Mouse (Mus musculus): ENCODE measurements around the gene Pip5kl1. TPM values are rescaled to one million over a fixed set of nuclear protein-coding genes. Genes with fewer than 3 reads are reported as not detected.

The Pip5kl1 gene
- polyA plus RNA-seq, 2 experiments, result 0.43 to 1.9 TPM

GRCm38 (mm10) chr2:32576532-32576931, 1.9 kb downstream of the Pip5kl1 start:
- DNase-seq (ENCODE audit: low spot score), result no peak
- 88% methylated on average over 9 of the region's 9 CpGs for WGBS
- H3K4me3 ChIP-seq (replicated peaks; ENCODE audit: low read length), result no peak overlapping the region
- peaks cover 9% of the 10 kb centered on the region for H3K4me1 ChIP-seq (ENCODE audit: control insufficient read depth, insufficient read depth, low read length)
- no peak overlapping the region for H3K4me2 ChIP-seq (replicated peaks; ENCODE audit: low read depth, low read length, severe bottlenecking)
- TF ChIP-seq POLR2A (IDR thresholded peaks at IDR 0.05; ENCODE audit: borderline replicate concordance, extremely low read depth, insufficient read depth, insufficient read length), result no peak
- no peak overlapping the region for H3K27ac ChIP-seq (replicated peaks; ENCODE audit: low read depth, low read length)
- no peak for ATAC-seq (ENCODE audit: low FRiP score, low read depth)
- no peak overlapping the region for H3K9ac ChIP-seq (ENCODE audit: low read depth, low read length, severe bottlenecking)
- H3K36me3 ChIP-seq (ENCODE audit: control insufficient read depth, insufficient read depth, low read length), result peaks cover 4% of the 10 kb centered on the region
- H3K9me3 ChIP-seq (ENCODE audit: control insufficient read depth, low read length), result no peaks in the 10 kb centered on the region
- no peaks in the 10 kb centered on the region for H3K27me3 ChIP-seq (ENCODE audit: control insufficient read depth, insufficient read depth, low read length)

GRCm38 (mm10) chr2:32578146-32579046, 3.8 kb downstream of the Pip5kl1 start:
- H3K36me3 ChIP-seq (ENCODE audit: control insufficient read depth, insufficient read depth, low read length), result peaks cover under 1% of the 10 kb centered on the region; the same call in 1 of the 2 replicates
- H3K9me3 ChIP-seq (ENCODE audit: control insufficient read depth, low read length), result no peaks in the 10 kb centered on the region
- H3K27me3 ChIP-seq (ENCODE audit: control insufficient read depth, insufficient read depth, low read length), result no peaks in the 10 kb centered on the region
- ATAC-seq (ENCODE audit: low FRiP score, low read depth) (no peak), DNase-seq (ENCODE audit: low spot score) (no peak)
- H3K4me1 ChIP-seq (ENCODE audit: control insufficient read depth, insufficient read depth, low read length), result peaks cover 10% of the 10 kb centered on the region
- no peak for TF ChIP-seq POLR2A (IDR thresholded peaks at IDR 0.05; ENCODE audit: borderline replicate concordance, extremely low read depth, insufficient read depth, insufficient read length)
- no peak overlapping the region for H3K27ac ChIP-seq (replicated peaks; ENCODE audit: low read depth, low read length)
- no peak overlapping the region for H3K4me3 ChIP-seq (replicated peaks; ENCODE audit: low read length)
- no peak overlapping the region for H3K4me2 ChIP-seq (replicated peaks; ENCODE audit: low read depth, low read length, severe bottlenecking)
- no peak overlapping the region for H3K9ac ChIP-seq (ENCODE audit: low read depth, low read length, severe bottlenecking)
- WGBS, result 32% methylated on average over 24 of the region's 30 CpGs

GRCm38 (mm10) chr2:32581450-32582095, 7.0 kb downstream of the Pip5kl1 start:
- H3K4me1 ChIP-seq (ENCODE audit: control insufficient read depth, insufficient read depth, low read length), result peaks cover 6% of the 10 kb centered on the region; the same call in 1 of the 2 replicates
- peak overlapping the region; percentile 20; the same call in 1 of the 2 replicates for H3K4me2 ChIP-seq (replicated peaks; ENCODE audit: low read depth, low read length, severe bottlenecking)
- no peak for ATAC-seq (ENCODE audit: low FRiP score, low read depth)
- H3K9me3 ChIP-seq (ENCODE audit: control insufficient read depth, low read length), result no peaks in the 10 kb centered on the region
- H3K27ac ChIP-seq (replicated peaks; ENCODE audit: low read depth, low read length), result no peak overlapping the region
- no peak overlapping the region for H3K9ac ChIP-seq (ENCODE audit: low read depth, low read length, severe bottlenecking)
- 44% methylated on average over 19 of the region's 19 CpGs for WGBS
- no peaks in the 10 kb centered on the region for H3K27me3 ChIP-seq (ENCODE audit: control insufficient read depth, insufficient read depth, low read length)
- peak overlapping the region; percentile 16; the same call in 1 of the 2 replicates for H3K4me3 ChIP-seq (replicated peaks; ENCODE audit: low read length)
- no peaks in the 10 kb centered on the region for H3K36me3 ChIP-seq (ENCODE audit: control insufficient read depth, insufficient read depth, low read length)
- no peak for TF ChIP-seq POLR2A (IDR thresholded peaks at IDR 0.05; ENCODE audit: borderline replicate concordance, extremely low read depth, insufficient read depth, insufficient read length)
- DNase-seq (ENCODE audit: low spot score), result peak; percentile 41

- Histone ChIP-seq H3K4me3 (replicated peaks; ENCODE audit: low read length) (peak overlapping the region; percentile 27), H3K9ac (ENCODE audit: low read depth, low read length, severe bottlenecking) (no peak overlapping the region), H3K9me3 (ENCODE audit: control insufficient read depth, low read length) (no peaks in the 10 kb centered on the region), H3K4me1 (ENCODE audit: control insufficient read depth, insufficient read depth, low read length) (peaks cover 12% of the 10 kb centered on the region), H3K27ac (replicated peaks; ENCODE audit: low read depth, low read length) (no peak overlapping the region), H3K4me2 (replicated peaks; ENCODE audit: low read depth, low read length, severe bottlenecking) (peak overlapping the region; percentile 50), H3K36me3 (ENCODE audit: control insufficient read depth, insufficient read depth, low read length) (no peaks in the 10 kb centered on the region), H3K27me3 (ENCODE audit: control insufficient read depth, insufficient read depth, low read length) (no peaks in the 10 kb centered on the region)
- TF ChIP-seq POLR2A (IDR thresholded peaks at IDR 0.05; ENCODE audit: borderline replicate concordance, extremely low read depth, insufficient read depth, insufficient read length), result no peak
- DNase-seq (ENCODE audit: low spot score) (peak; percentile 88), ATAC-seq (ENCODE audit: low FRiP score, low read depth) (peak; percentile 69)
- WGBS, result 14% methylated on average over 37 of the region's 37 CpGs
Observed at GRCm38 (mm10) chr2:32582830-32583799, 8.5 kb downstream of the Pip5kl1 start.
